Mouse (Mus musculus) limb, embryonic 14.5 days (tissue): ENCODE measurements at regions not wholly inside any gene's neighbourhood (a gene's known extent, or its start where the extent isn't known, plus 50 kb on each side); places are given as distances from the start of the nearest gene placed in this dataset.

Experiments used
- ATAC-seq: fragments of 200-750 bp; cut with Nextera tagmentation; 2 replicates; pipeline ENCODE4 v1.8.0; 2017; ENCODE audit warnings: low read depth, moderate number of reproducible peaks, moderate TSS enrichment; ENCODE audit not compliant: low FRiP score
- DNase-seq: peaks from one replicate; pipeline ENCODE4 v3.0.0-alpha.2; 2015; ENCODE audit warnings: low spot score
- H3K27ac ChIP-seq: fragments of 300-500 bp; sonication (generic); replicated peaks from 2 replicates; pipeline ENCODE4 v1.5.1; 2014; ENCODE audit warnings: low read depth, mild to moderate bottlenecking, low read length, moderate library complexity, mixed read lengths
- H3K27me3 ChIP-seq: fragments of 300-500 bp; sonication (generic); 2 replicates; pipeline ENCODE4 v1.6.1; 2014; ENCODE audit warnings: low read length, mixed read lengths; ENCODE audit not compliant: control insufficient read depth, insufficient read depth
- H3K36me3 ChIP-seq: fragments of 300-500 bp; sonication (generic); 2 replicates; pipeline ENCODE4 v1.6.1; 2014; ENCODE audit warnings: mild to moderate bottlenecking, low read length, moderate library complexity, mixed read lengths; ENCODE audit not compliant: control insufficient read depth, insufficient read depth
- H3K4me1 ChIP-seq: fragments of 300-500 bp; sonication (generic); 2 replicates; pipeline ENCODE4 v1.6.1; 2014; ENCODE audit warnings: antibody characterized with exemption, low read length, mixed read lengths; ENCODE audit not compliant: control insufficient read depth, insufficient read depth
- H3K4me2 ChIP-seq: fragments of 300-500 bp; sonication (generic); replicated peaks from 2 replicates; pipeline ENCODE4 v1.6.1; 2014; ENCODE audit warnings: low read depth, mild to moderate bottlenecking, low read length, moderate library complexity; ENCODE audit not compliant: severe bottlenecking
- H3K4me3 ChIP-seq: fragments of 300-500 bp; sonication (generic); replicated peaks from 2 replicates; pipeline ENCODE4 v1.5.1; 2014; ENCODE audit warnings: low read length
- H3K9ac ChIP-seq: fragments of 300-500 bp; sonication (generic); 2 replicates; pipeline ENCODE4 v1.6.1; 2014; ENCODE audit warnings: mild to moderate bottlenecking, low read depth, low read length, moderate library complexity; ENCODE audit not compliant: severe bottlenecking
- H3K9me3 ChIP-seq: fragments of 300-500 bp; sonication (generic); 2 replicates; pipeline ENCODE4 v1.6.1; 2016; ENCODE audit warnings: low read length; ENCODE audit not compliant: control insufficient read depth
- POLR2A ChIP-seq: fragments of 200-500 bp; IDR thresholded peaks from 2 replicates; pipeline ENCODE4 v1.8.0; 2012; ENCODE audit warnings: inconsistent platforms, mild to moderate bottlenecking, moderate library complexity, borderline replicate concordance; ENCODE audit not compliant: insufficient read depth, insufficient read length; ENCODE audit errors: extremely low read depth
- WGBS: fragments of 180-500 bp; shearing (Covaris S2); extraction: QIAGEN DNeasy Blood & Tissue Kit; methylation state at CpG from one replicate; pipeline ENCODE4 v1.1.7; 2014; 5-methylcytosine and 5-hydroxymethylcytosine counted together

DNA sequence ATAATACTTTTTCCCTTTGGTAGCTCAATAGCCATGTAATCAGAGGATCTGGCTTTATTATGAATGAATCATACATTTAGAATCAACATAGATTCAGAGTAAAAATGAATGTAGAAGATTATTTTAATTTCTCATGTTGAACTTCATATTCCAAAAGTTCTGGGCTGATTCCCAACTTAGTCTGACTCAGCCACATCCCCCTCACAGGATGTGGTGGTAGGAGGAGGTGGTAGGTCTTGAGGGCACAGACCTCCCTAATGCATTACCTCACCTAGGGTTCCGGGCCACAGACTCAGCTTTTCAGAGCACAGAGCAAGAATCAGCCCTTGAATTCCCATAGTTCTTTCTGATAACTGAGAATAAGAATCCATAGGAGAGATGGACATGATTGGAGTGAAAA, 99.4 kb upstream of the Fn1 start:
- ATAC-seq (no peak), DNase-seq (no peak)
- H3K9ac ChIP-seq: no peak overlapping the region
- no peaks in the 10 kb centered on the region for H3K4me1 ChIP-seq
- no peaks in the 10 kb centered on the region for H3K36me3 ChIP-seq
- no peak overlapping the region for H3K4me2 ChIP-seq
- no peak overlapping the region for H3K4me3 ChIP-seq
- peaks cover 3% of the 10 kb centered on the region; the same call in 1 of the 2 replicates for H3K9me3 ChIP-seq
- H3K27ac ChIP-seq: no peak overlapping the region
- 93% methylated on average over 1 of the region's 1 CpGs for WGBS
- no peak for TF ChIP-seq POLR2A
- H3K27me3 ChIP-seq: no peaks in the 10 kb centered on the region

DNA sequence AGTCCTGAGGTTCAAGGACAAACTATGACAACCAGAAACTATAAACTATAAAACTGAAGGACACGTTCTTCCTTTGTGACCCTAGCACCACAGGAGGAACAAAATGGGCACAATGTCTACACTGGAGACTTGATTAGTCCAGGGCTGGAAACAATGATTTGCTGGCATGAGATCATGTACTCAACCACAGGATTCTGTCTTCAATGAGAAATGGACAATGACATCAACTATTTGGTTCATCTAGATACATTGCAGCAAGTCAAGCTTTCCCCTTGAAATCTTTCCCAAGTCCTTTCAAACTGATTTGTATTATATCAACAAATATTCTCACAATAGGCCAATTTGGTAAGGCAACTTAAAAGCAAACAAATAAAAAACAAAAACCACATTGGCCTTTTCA, 98.6 kb upstream of the Fn1 start:
- H3K9ac ChIP-seq: no peak overlapping the region
- TF ChIP-seq POLR2A: no peak
- no peaks in the 10 kb centered on the region for H3K27me3 ChIP-seq
- no peak overlapping the region for H3K27ac ChIP-seq
- H3K36me3 ChIP-seq: no peaks in the 10 kb centered on the region
- H3K9me3 ChIP-seq: peaks cover 3% of the 10 kb centered on the region; the same call in 1 of the 2 replicates
- no peaks in the 10 kb centered on the region for H3K4me1 ChIP-seq
- 68% methylated on average over 1 of the region's 1 CpGs for WGBS
- no peak overlapping the region for H3K4me3 ChIP-seq
- H3K4me2 ChIP-seq: no peak overlapping the region
- no peak for ATAC-seq
- no peak for DNase-seq

DNA sequence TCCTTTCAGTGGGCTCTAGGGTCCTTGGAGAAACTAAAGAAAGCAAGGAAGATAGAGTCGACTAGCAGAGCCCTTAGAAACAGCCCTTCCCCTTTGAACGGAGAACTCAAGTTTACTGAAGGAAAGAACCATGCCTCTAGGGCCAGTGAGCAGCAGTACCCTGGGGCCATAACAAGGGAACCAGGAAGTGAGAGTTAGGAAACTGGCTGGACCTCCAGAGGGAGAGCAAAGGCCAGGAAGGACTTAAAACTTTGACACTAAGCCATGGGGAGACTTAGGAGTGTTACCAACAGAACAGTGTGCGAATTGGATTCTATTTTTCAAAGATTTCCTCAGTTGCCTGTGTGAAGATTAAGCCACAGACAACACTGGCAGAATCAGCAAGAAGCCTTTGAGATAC, 82.6 kb upstream of the Fn1 start:
- Histone ChIP-seq H3K9me3 (no peaks in the 10 kb centered on the region), H3K27me3 (no peaks in the 10 kb centered on the region), H3K36me3 (no peaks in the 10 kb centered on the region), H3K9ac (no peak overlapping the region), H3K4me3 (no peak overlapping the region), H3K4me2 (no peak overlapping the region), H3K4me1 (no peaks in the 10 kb centered on the region), H3K27ac (no peak overlapping the region)
- no peak for ATAC-seq
- DNase-seq: no peak
- 73% methylated on average over 3 of the region's 3 CpGs for WGBS
- no peak for TF ChIP-seq POLR2A

DNA sequence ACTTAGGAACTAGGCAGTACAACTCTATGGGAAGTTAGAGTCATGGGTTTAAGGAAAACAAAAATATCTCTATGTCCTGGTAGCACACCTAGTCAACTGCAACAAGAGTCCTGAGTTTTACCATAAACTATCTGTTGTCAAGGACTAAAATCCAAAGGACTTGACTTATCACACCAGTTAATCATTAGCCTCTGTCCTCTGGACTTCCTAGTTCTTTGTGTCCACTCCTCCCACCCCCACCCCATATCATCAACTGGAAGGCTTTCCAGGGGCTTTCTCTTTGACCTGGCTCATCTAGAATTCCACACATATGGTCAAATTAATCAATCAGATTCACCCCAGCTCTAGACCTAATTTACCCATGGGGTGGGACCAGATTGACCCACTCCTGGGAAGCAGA, 78.6 kb upstream of the Fn1 start:
- Histone ChIP-seq H3K36me3 (no peaks in the 10 kb centered on the region), H3K9me3 (no peaks in the 10 kb centered on the region), H3K27ac (no peak overlapping the region), H3K9ac (no peak overlapping the region), H3K4me3 (no peak overlapping the region), H3K27me3 (no peaks in the 10 kb centered on the region), H3K4me1 (no peaks in the 10 kb centered on the region), H3K4me2 (no peak overlapping the region)
- TF ChIP-seq POLR2A: no peak
- DNase-seq (no peak), ATAC-seq (no peak)

- no peaks in the 10 kb centered on the region for H3K36me3 ChIP-seq
- H3K27ac ChIP-seq: no peak overlapping the region
- H3K4me3 ChIP-seq: no peak overlapping the region
- no peak overlapping the region for H3K4me2 ChIP-seq
- WGBS: 81% methylated on average over 4 of the region's 4 CpGs
- DNase-seq (no peak), ATAC-seq (no peak)
- H3K9me3 ChIP-seq: no peaks in the 10 kb centered on the region
- no peak overlapping the region for H3K9ac ChIP-seq
- no peaks in the 10 kb centered on the region for H3K27me3 ChIP-seq
- no peak for TF ChIP-seq POLR2A
- no peaks in the 10 kb centered on the region for H3K4me1 ChIP-seq
These were observed 78.0 kb upstream of the Fn1 start for GRCm38 (mm10) chr1:71731011-71731410.

DNA sequence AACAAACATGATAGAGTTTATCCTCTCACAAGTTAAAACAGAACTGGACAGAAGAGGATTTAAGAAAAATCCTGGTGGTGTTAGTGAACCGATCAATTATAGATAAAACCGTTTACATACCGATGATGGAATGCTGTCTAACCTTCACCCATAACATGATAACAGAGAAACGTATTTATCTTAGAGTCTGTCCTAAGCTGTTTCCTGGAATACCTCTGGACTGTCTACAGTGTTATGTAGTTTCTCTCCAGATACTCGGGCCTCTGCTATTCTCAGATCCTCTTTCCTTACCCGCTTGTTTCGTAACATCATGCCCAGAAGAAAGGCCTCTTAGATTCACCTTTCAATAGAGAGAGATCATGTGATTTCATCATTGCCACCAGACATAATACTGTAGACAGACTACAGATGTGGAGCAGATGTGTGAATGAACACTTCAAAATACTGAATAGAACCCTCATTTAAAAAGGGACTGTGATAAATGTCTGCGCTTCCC, 75.9 kb upstream of the Fn1 start:
- Histone ChIP-seq H3K9me3 (no peaks in the 10 kb centered on the region), H3K9ac (no peak overlapping the region), H3K27me3 (no peaks in the 10 kb centered on the region), H3K4me1 (0 out of 2 replicates have a peak, but pooled peaks cover 1% of the 10 kb centered on the region), H3K36me3 (no peaks in the 10 kb centered on the region), H3K4me3 (no peak overlapping the region), H3K27ac (no peak overlapping the region), H3K4me2 (no peak overlapping the region)
- WGBS: 80% methylated on average over 8 of the region's 8 CpGs
- no peak for TF ChIP-seq POLR2A
- DNase-seq (no peak), ATAC-seq (no peak)
